Mouse (Mus musculus): ENCODE results near the gene Heca. TPM values are rescaled to one million over a fixed set of nuclear protein-coding genes. Genes with fewer than 3 reads are reported as not detected.
"Not testable (repeated sequence)": the region's sequence is repeated elsewhere in the genome, so short reads cannot be mapped to it uniquely, and the experiment has no call there.

The Heca gene
- polyA plus RNA-seq, 1 experiment from 2014 or later: 8.5 TPM

GRCm38 (mm10) chr10:17820422-17820821 is 127.4 kb downstream of the Heca start:
- not testable (repeated sequence) for H3K27ac ChIP-seq (ENCODE audit: low read depth, low read length); H3K4me3 ChIP-seq (ENCODE audit: low read depth, low read length); H3K9me3 ChIP-seq (ENCODE audit: control insufficient read depth, low read length); H3K36me3 ChIP-seq (ENCODE audit: control insufficient read depth, insufficient read depth, low read length); H3K4me2 ChIP-seq (ENCODE audit: low read depth, low read length); H3K9ac ChIP-seq (replicated peaks; ENCODE audit: low read depth, low read length); ATAC-seq (ENCODE audit: low read depth); H3K4me1 ChIP-seq (ENCODE audit: control insufficient read depth, insufficient read depth, low read length); H3K27me3 ChIP-seq (ENCODE audit: control insufficient read depth, insufficient read depth, low read length)
- WGBS: 90% methylated on average over 7 of the region's 7 CpGs

Other genes with a start within 250 kb of the Heca start
- 75.1 and 89.7 TPM in 2 replicates for gene Cited2, start 224.8 kb downstream of the Heca start, polyA plus RNA-seq (2014; fragmentation: Nextera tagmentation; extraction: Ambion mirVana)
- gene Txlnb, start 151.8 kb downstream of the Heca start, polyA plus RNA-seq (2014; fragmentation: Nextera tagmentation; extraction: Ambion mirVana): 1.3 and 1.7 TPM in 2 replicates
- gene Abracl, start 75.2 kb upstream of the Heca start, polyA plus RNA-seq (2014; fragmentation: Nextera tagmentation; extraction: Ambion mirVana): 62.4 and 74.9 TPM in 2 replicates
- 24.7 and 27.0 TPM in 2 replicates for gene Reps1, start 107.8 kb upstream of the Heca start, polyA plus RNA-seq (2014; fragmentation: Nextera tagmentation; extraction: Ambion mirVana)